Comparison of ENCODE assay signal across 21 mouse cellular contexts in genomic region chr10:88354599-88354998, GRCm38 (mm10). TPM values are rescaled to one million over a fixed set of nuclear protein-coding genes. Genes with fewer than 3 reads are reported as not detected.
DNase-seq lines count a peak whose midpoint lies in the region; ATAC-seq and TF ChIP-seq lines count a peak whose summit lies in the region.
"Had no signal": no experiment of that assay in that cellular context is flagged by ENCODE, and none has a peak within 500 bp of the region (broad histone marks: within the 10 kb centered on the region; RNA-seq: fewer than 3 reads in every experiment).

No protein-coding gene starts in this region.

- no peak for DNase-seq in lung, adult 2 months
- no peak for DNase-seq in lung, postnatal 25 days (ENCODE audit: low spot score)
- peak; percentile 42 for DNase-seq in lung, postnatal 36 days
- no peak for DNase-seq in lung, adult 18-20 months
- DNase-seq in B cell, adult 2 months, result no peak
- DNase-seq: adrenal gland, postnatal 25 days; cerebellum, adult 18-20 months; cerebellum, adult 9-11 months; cerebellum, postnatal 36 days; gastrocnemius, postnatal 10 days; heart, adult 18-20 months; heart, postnatal 10 days; heart, postnatal 4 days had no signal

- no peak for TF ChIP-seq POLR2A in lung, adult 2 months (IDR thresholded peaks at IDR 0.05; ENCODE audit: borderline replicate concordance, extremely low read depth, low read depth, low read length)

- no peak for TF ChIP-seq CTCF in lung, adult 2 months (IDR thresholded peaks at IDR 0.05; ENCODE audit: insufficient read depth, low read length)

- peak overlapping the region; percentile 31 for H3K4me3 ChIP-seq in lung, adult 2 months (replicated peaks; ENCODE audit: extremely low read depth, low read depth, low read length)
- no peak overlapping the region for H3K4me3 ChIP-seq in intestine, embryonic 16.5 days (ENCODE audit: low read length)
- H3K4me3 ChIP-seq: embryonic facial prominence, embryonic 13.5 days; forebrain, embryonic 12.5 days; heart, embryonic 10.5 days; hindbrain, embryonic 12.5 days had no signal

- no peak overlapping the region for H3K27ac ChIP-seq in intestine, embryonic 16.5 days (ENCODE audit: low read length)
- H3K27ac ChIP-seq: embryonic facial prominence, embryonic 13.5 days; forebrain, embryonic 12.5 days; heart, embryonic 10.5 days; hindbrain, embryonic 12.5 days had no signal

- H3K27me3 ChIP-seq in intestine, embryonic 16.5 days (replicated peaks; ENCODE audit: control insufficient read depth, insufficient read depth, low read length), result no peaks in the 10 kb centered on the region

- ATAC-seq in intestine, embryonic 16.5 days, result peak; percentile 43
- ATAC-seq: CD4-positive, CD25-positive, alpha-beta regulatory T cell, adult 4 months; forebrain, embryonic 16.5 days had no signal

- H3K9ac ChIP-seq in intestine, embryonic 16.5 days (ENCODE audit: low read depth, low read length), result no peak overlapping the region
- H3K9ac ChIP-seq: embryonic facial prominence, embryonic 13.5 days; forebrain, embryonic 12.5 days; hindbrain, embryonic 12.5 days had no signal

- no peaks in the 10 kb centered on the region for H3K9me3 ChIP-seq in intestine, embryonic 16.5 days (ENCODE audit: control insufficient read depth, low read length)
- H3K9me3 ChIP-seq: embryonic facial prominence, embryonic 13.5 days; forebrain, embryonic 12.5 days; heart, embryonic 10.5 days; hindbrain, embryonic 12.5 days had no signal

- H3K4me1 ChIP-seq in lung, adult 2 months (ENCODE audit: control insufficient read depth, insufficient read depth, low read length), result peaks cover 6% of the 10 kb centered on the region; the same call in 1 of the 2 replicates
- peaks cover 5% of the 10 kb centered on the region; the same call in 1 of the 2 replicates for H3K4me1 ChIP-seq in intestine, embryonic 16.5 days (ENCODE audit: control insufficient read depth, insufficient read depth, low read length)

- 62% methylated on average over 5 of the region's 5 CpGs for WGBS in lung, adult 2 months
- 52% methylated on average over 5 of the region's 5 CpGs for WGBS in intestine, embryonic 16.5 days

- no peak overlapping the region for H3K4me2 ChIP-seq in intestine, embryonic 16.5 days (ENCODE audit: low read depth, low read length)
- H3K4me2 ChIP-seq: embryonic facial prominence, embryonic 13.5 days; forebrain, embryonic 12.5 days; hindbrain, embryonic 12.5 days had no signal

- H3K36me3 ChIP-seq in intestine, embryonic 16.5 days (ENCODE audit: control insufficient read depth, insufficient read depth, low read length), result no peaks in the 10 kb centered on the region
- H3K36me3 ChIP-seq: embryonic facial prominence, embryonic 13.5 days; forebrain, embryonic 12.5 days; G1E; heart, embryonic 10.5 days; hindbrain, embryonic 12.5 days had no signal

RNA-seq across cellular contexts. Expression of gene Dram1, which starts 24.3 kb away (rescaled TPM):
- polyA plus RNA-seq in lung, adult 2 months (2012; rRNA removed), result 326 and 360 TPM in 2 replicates
- 3.4 and 3.5 TPM in 2 replicates for polyA plus RNA-seq in intestine, embryonic 16.5 days (2015; fragmentation: Nextera tagmentation; extraction: Ambion mirVana)
- polyA plus RNA-seq: G1E had no signal

RNA-seq across cellular contexts. Expression of gene Gnptab, which starts 24.3 kb away (rescaled TPM):
- polyA plus RNA-seq in lung, adult 2 months (2012; rRNA removed), result 12.4 and 16.6 TPM in 2 replicates
- 12.3 and 15.0 TPM in 2 replicates for polyA plus RNA-seq in intestine, embryonic 16.5 days (2015; fragmentation: Nextera tagmentation; extraction: Ambion mirVana)

Comparison
In these comparisons a context has a peak if more than half of its experiments do, and no peak if none do; other contexts are left out.
1. RNA of gene Dram1, which starts 24.3 kb away (polyA plus RNA-seq): 326 to 360 TPM in lung, adult 2 months; 3.4 to 3.5 TPM in intestine, embryonic 16.5 days; every median in the first group is over 10 times any median in the second.